Mouse (Mus musculus): ENCODE data around the gene Nfkbid.

DNA sequence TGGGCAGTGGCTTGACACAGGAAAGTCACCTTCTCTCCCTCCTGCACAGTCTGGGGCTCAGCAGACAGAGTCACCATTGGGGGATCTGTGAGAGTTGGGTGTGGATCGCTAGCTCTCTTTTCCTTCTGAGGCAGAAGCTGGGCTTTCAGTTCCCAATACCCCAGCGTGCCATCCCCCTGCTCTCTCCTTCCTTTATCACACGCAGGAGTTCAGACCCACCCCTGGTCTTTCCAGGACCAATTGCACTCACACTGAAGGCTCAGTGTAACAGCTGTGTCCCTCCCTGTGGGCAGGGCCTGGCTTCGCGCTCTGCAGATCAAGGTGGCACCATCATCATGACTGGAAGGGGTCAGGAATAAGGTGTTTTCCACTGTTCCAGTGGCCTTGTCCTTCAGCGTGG, 32.7 kb downstream of the Nfkbid start:
- TF ChIP-seq POLR2A (IDR thresholded peaks at IDR 0.05; ENCODE audit: borderline replicate concordance, control insufficient read depth, low read depth, low read length) (no peak), CTCF (IDR thresholded peaks at IDR 0.05; ENCODE audit: control insufficient read depth, insufficient read depth, low read length) (no peak)
